Mouse (Mus musculus): ENCODE measurements at regions not wholly inside any gene's neighbourhood (a gene's known extent, or its start where the extent isn't known, plus 50 kb on each side); places are given as distances from the start of the nearest gene placed in this dataset.

DNA sequence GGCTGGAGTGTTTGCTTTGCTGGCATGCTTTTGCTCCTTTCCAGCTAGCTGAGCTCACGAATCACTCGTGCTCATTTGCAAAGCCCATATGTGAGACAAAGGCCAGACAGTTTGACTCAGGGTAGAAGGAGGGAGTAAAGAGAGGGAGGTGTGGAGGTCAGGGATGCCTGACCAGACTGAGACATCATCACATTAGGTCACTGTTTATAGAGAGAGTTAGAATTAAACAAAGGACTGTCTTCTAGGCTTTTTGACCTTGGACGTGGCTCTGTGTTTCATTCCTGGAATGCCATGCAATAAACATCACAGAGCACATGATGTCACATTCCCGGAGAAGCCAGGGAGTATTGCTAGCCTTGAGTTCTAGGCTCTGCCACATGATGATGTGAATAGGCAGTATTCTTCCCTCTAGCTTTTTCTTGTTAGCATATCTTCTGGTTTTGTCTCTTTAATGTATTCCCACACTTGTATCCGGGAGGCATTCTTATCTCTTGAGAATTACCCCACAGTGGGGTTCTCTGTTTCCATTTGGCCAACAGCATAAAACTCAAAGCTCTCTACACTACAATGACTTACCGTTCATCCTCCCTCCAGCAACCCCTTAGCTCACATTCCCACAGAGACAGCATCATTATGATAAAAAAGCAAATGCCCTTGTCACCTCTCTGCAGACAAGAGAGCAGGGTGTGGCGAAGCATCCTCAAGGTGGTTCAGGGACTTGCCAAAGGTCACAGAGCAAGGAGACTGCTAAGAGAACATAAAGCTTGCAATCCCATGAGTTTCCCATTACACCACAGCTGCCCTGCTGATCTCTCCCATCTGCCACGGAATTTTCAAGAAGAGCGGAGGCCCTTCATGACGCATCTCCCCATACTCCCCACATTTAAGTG, 301.3 kb downstream of the Cd83 start:
- H3K27ac ChIP-seq, result no peak overlapping the region
- no peak overlapping the region for H3K4me3 ChIP-seq (ENCODE audit: inconsistent target)
- H3K36me3 ChIP-seq (ENCODE audit: inconsistent target), result no peaks in the 10 kb centered on the region
- 93% methylated on average over 10 of the region's 10 CpGs for WGBS (ENCODE audit: missing documents)
- no peaks in the 10 kb centered on the region for H3K79me2 ChIP-seq (ENCODE audit: inconsistent target)

DNA sequence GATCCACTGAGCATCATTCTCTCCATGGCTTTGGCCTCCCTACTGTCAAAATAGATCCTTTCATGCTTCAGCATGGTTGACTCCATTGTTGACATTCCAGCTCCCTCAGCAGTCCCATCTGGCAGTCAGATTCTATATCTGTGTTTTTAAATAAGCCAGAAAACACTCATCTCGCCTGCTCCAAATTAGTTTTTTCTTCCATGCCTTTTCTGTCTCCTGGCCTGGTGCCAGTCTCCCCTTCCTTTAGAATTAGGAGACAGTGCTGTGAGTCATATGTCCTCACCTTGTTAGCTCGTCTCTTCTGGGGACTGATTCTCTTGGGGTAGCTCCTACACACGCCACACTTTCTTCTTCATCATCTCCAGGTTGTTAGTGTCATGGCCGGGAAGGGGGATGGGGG, 302.2 kb downstream of the Cd83 start:
- Histone ChIP-seq H3K4me3 (ENCODE audit: inconsistent target) (no peak overlapping the region), H3K36me3 (ENCODE audit: inconsistent target) (no peaks in the 10 kb centered on the region), H3K27ac (no peak overlapping the region), H3K79me2 (ENCODE audit: inconsistent target) (no peaks in the 10 kb centered on the region)
- 68% methylated on average over 4 of the region's 4 CpGs for WGBS (ENCODE audit: missing documents)

DNA sequence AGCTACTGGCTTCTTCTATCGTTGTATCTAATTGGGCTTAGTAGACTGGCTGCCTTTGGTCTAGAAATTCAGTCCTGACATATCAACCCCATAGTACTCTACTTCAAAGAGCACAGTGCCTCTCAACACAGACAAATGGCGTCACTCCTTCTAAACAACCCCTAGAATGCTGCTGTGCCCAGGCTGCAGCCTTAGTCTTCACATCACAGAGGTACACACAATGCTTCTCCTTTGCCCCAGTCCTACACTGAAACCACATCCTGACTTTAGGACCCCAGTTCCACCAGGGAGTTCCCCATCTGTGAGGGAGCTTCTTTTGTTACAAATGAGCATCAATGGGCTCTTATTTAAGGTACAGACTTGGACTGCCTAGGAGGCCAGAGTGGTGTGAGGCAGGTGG, 312.6 kb downstream of the Cd83 start:
- Histone ChIP-seq H3K36me3 (ENCODE audit: inconsistent target) (no peaks in the 10 kb centered on the region), H3K27ac (no peak overlapping the region)
- 52% methylated on average over 2 of the region's 2 CpGs for WGBS (ENCODE audit: missing documents)

DNA sequence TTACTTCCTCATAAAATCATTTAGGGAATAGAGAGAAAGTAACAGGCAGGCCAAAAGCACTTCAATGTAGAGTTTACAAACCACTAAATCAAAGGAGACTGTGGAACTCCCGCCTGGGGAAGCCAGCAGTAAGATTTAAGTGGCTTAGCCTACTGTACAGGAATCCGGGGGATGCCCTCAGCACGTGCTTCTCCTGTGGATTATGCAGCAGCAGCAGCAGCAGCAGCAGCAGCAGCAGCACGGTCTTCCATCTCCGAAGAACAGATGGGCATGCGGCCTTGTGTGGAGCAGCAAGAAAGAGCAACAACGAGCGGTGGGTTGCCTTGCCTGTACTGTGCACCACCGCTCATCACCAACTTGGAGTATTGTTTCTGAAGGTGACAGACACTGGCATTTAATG, 314.9 kb downstream of the Cd83 start:
- Histone ChIP-seq H3K27ac (no peak overlapping the region), H3K36me3 (ENCODE audit: inconsistent target) (no peaks in the 10 kb centered on the region), H3K4me3 (ENCODE audit: inconsistent target) (no peak overlapping the region), H3K79me2 (ENCODE audit: inconsistent target) (no peaks in the 10 kb centered on the region)
- WGBS (ENCODE audit: missing documents), result 84% methylated on average over 9 of the region's 9 CpGs

More for the DNA sequence above, 312.6 kb downstream of the Cd83 start:
- Histone ChIP-seq H3K4me3 (ENCODE audit: inconsistent target) (no peak overlapping the region), H3K79me2 (ENCODE audit: inconsistent target) (no peaks in the 10 kb centered on the region)

DNA sequence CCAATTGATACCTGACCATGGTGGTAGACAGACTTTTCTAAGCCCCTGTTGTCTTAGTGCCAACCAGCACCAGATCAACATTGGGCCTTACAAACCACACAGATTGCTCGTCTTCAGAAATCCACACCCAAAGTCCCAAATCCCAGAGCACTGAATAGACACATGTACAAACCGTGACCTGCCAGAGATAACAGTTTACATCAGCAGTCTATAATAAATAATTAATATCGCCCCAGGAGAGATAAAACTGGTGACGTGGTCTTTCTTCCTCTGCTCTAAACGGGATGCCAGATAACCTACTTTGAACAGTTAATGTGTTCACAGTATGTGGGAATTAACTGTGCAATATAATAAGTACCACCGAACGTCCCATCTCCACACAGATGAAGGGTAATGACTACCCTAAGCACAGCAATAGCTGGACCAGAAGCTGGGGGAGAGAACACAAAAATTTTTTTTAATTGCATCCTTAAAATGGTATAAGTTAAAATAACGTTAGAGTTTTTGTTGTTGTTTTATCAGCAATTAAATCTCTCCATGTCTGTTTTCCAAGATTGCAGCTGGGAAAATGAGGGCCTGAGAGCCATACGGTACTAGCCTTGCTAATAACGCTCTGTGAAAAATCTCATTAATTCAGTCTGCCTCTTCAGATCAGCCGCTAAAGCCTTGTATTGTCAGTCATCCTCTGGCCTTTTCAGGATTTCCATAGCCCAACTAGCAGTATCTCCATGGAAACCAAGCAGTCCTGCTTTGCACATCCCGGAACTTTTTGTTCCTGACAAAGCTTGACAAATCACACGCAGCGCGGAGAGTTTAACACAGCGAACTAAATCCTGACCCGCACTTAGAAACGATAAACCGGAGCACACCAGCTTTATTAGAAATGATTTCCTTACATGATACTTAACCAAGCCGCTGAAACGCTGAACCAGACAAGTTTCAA, 315.8 kb downstream of the Cd83 start:
- H3K4me3 ChIP-seq (ENCODE audit: inconsistent target), result no peak overlapping the region
- H3K79me2 ChIP-seq (ENCODE audit: inconsistent target), result no peaks in the 10 kb centered on the region
- no peak overlapping the region for H3K27ac ChIP-seq
- 70% methylated on average over 20 of the region's 21 CpGs for WGBS (ENCODE audit: missing documents)
- H3K36me3 ChIP-seq (ENCODE audit: inconsistent target), result no peaks in the 10 kb centered on the region

DNA sequence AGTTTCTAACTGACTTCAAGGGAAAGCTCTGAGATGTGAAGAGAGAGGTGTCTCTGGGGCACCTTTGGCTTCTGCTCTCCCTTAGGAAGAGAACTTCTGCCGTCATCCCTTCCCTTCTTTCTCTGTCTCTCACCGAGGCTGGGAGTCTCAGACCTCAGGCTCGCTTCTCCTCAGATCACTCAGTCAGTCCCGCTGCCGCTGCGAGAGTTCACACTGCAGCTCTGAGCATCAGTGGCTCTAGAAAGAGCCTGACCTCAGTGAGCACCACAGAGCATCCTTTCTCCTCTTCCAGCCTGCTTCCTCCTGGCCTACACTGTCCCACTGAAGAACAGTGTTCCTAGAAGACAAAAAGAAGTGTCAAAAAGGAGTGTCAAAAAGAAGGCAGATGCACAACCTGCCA, 316.6 kb downstream of the Cd83 start:
- Histone ChIP-seq H3K27ac (no peak overlapping the region), H3K4me3 (ENCODE audit: inconsistent target) (no peak overlapping the region), H3K36me3 (ENCODE audit: inconsistent target) (no peaks in the 10 kb centered on the region), H3K79me2 (ENCODE audit: inconsistent target) (no peaks in the 10 kb centered on the region)
- WGBS (ENCODE audit: missing documents), result 73% methylated on average over 6 of the region's 6 CpGs

DNA sequence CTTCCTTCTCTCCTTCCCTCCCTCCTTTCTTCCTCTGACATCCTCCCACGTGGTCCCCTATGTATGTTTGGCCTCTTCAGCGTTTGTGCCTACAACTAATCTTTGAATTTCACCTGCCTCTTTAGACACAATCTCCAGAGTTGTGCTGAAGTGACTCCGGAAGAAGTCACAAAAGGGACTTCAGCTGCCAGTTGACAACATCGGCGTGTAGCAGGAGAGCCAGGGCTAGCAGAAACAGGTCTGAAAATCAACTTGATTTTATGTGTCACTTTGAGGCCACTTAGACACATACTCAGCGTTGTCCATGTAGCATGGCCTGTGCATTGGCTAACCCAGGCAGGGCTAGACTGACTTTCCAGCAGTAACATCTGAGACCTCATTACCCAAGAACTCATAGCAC, 317.2 kb downstream of the Cd83 start:
- Histone ChIP-seq H3K36me3 (ENCODE audit: inconsistent target) (no peaks in the 10 kb centered on the region), H3K27ac (no peak overlapping the region), H3K4me3 (ENCODE audit: inconsistent target) (no peak overlapping the region), H3K79me2 (ENCODE audit: inconsistent target) (no peaks in the 10 kb centered on the region)
- 83% methylated on average over 6 of the region's 6 CpGs for WGBS (ENCODE audit: missing documents)

DNA sequence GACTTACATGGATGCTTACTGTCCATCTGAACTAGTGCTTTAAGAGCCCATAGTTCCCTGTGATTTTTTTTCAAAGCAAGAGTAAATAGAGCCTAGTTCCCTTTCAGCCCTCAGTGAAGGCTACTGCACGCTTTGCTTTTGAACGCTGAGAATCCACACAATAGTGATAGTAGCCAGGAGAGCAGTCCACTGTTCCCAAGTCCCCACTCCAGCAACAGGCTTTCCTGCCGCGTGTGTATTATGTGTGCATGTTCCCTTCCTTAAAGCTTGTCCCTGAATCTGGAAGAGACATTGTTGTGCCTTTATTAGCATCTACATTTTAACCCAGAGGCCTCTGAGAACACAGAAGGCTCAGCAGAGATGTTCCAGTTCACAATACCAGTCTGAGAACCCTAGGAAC, 317.7 kb downstream of the Cd83 start:
- H3K4me3 ChIP-seq (ENCODE audit: inconsistent target), result no peak overlapping the region
- no peak overlapping the region for H3K27ac ChIP-seq
- WGBS (ENCODE audit: missing documents), result 85% methylated on average over 4 of the region's 4 CpGs
- H3K36me3 ChIP-seq (ENCODE audit: inconsistent target), result no peaks in the 10 kb centered on the region
- no peaks in the 10 kb centered on the region for H3K79me2 ChIP-seq (ENCODE audit: inconsistent target)

DNA sequence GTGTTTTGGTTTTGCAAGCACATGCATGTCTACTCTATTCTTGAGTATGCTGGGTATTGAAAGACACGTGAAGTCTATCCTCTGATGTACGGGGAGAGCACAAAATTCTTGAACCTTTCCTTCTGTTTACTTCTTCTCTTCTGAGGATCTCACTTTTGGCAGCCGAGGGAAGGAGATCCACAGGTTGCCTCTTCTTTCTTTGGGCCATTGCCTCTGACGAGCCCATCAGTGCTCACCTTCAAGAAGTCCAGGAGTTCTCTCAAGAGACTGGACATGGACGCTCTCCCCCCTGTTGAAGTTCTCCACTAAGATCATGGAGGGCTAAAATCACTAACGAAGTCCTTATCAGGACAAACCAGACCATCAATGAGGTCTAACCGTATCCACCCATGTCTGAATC, 318.8 kb downstream of the Cd83 start:
- no peaks in the 10 kb centered on the region for H3K79me2 ChIP-seq (ENCODE audit: inconsistent target)
- H3K36me3 ChIP-seq (ENCODE audit: inconsistent target), result no peaks in the 10 kb centered on the region
- no peak overlapping the region for H3K4me3 ChIP-seq (ENCODE audit: inconsistent target)
- WGBS (ENCODE audit: missing documents), result 94% methylated on average over 7 of the region's 7 CpGs
- no peak overlapping the region for H3K27ac ChIP-seq

DNA sequence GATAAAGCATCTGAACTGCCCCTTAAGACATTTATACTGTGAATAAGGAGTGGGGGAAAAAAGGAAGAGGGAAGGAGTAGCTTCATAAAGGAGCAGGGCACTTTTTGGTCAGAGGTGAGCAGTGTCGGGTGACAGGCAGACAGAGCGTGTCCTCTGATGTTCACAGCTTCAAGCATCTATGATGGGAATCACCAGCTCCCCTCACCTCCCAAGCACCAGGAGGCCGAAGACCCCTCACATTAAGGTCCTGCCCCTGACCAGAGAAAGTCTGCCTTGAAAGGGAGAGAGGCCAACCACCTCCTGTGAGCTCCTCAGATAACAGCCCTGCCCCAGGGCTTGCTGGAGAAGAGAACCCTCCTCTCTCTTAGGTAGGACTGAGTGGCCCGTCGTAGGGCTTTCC, 320.6 kb downstream of the Cd83 start:
- 86% methylated on average over 5 of the region's 5 CpGs for WGBS (ENCODE audit: missing documents)
- no peaks in the 10 kb centered on the region for H3K79me2 ChIP-seq (ENCODE audit: inconsistent target)
- H3K4me3 ChIP-seq (ENCODE audit: inconsistent target), result no peak overlapping the region
- no peaks in the 10 kb centered on the region for H3K36me3 ChIP-seq (ENCODE audit: inconsistent target)
- H3K27ac ChIP-seq, result no peak overlapping the region

DNA sequence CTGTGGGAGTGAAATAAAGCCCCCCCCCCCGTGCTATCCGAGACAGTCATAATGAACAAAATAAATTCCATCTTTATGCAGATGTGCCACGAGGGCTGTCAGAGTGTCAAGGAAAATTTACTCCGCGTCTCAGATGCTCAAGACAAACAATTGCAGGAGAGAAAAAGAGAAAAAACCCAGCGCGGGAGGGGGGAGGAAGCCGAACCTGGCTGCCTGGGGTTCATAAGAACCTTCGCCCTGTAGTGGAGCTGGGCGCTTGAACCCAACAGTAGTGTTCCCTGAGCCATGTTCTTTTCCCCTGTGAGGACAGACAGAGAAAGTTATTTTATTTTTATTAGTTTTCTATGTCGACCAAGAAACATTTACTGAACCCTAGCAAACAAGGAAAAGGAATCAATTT, 324.1 kb downstream of the Cd83 start:
- no peak overlapping the region for H3K27ac ChIP-seq
- H3K36me3 ChIP-seq (ENCODE audit: inconsistent target), result no peaks in the 10 kb centered on the region
- WGBS (ENCODE audit: missing documents), result 87% methylated on average over 9 of the region's 11 CpGs
- H3K79me2 ChIP-seq (ENCODE audit: inconsistent target), result no peaks in the 10 kb centered on the region
- no peak overlapping the region for H3K4me3 ChIP-seq (ENCODE audit: inconsistent target)

DNA sequence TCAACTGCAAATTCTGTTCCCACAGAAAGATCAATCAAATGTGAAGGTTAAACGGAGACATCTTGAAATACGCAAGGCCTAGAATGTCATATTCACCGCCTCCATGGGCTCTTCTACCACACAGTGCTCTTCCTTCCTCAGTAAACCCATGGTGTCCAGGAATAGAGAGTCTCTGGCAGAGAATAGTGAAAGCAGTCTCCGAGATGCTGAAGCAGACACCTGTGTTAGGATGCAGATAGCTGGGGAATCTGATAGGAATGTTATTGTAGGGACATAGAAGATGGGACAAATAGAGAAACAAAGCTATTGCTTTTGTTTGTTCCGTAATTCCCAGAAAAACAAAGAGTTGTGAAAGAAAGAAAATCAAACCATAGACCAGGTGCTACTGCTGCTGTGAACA, 328.5 kb downstream of the Cd83 start:
- WGBS (ENCODE audit: missing documents), result 95% methylated on average over 5 of the region's 5 CpGs
- Histone ChIP-seq H3K4me3 (ENCODE audit: inconsistent target) (no peak overlapping the region), H3K79me2 (ENCODE audit: inconsistent target) (no peaks in the 10 kb centered on the region), H3K36me3 (ENCODE audit: inconsistent target) (no peaks in the 10 kb centered on the region), H3K27ac (no peak overlapping the region)

DNA sequence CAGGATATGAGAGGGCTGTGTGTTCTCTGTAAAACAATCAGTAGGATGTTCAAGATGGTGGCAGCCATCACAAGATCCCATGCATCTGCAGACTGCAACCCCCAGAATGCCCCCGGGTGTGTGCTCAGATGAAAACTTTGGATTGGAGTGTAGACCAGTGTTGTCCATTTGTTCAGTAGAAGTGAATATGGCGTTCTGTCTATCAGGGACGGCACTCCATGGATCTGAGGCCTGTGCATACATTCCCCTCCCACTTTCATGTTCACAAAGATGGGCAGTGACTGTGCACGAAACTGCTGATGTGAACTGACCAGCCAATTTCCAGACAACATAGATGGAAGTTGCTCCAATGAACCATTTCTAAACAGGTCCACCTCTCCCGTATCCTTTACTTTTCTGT, 330.3 kb downstream of the Cd83 start:
- no peaks in the 10 kb centered on the region for H3K36me3 ChIP-seq (ENCODE audit: inconsistent target)

DNA sequence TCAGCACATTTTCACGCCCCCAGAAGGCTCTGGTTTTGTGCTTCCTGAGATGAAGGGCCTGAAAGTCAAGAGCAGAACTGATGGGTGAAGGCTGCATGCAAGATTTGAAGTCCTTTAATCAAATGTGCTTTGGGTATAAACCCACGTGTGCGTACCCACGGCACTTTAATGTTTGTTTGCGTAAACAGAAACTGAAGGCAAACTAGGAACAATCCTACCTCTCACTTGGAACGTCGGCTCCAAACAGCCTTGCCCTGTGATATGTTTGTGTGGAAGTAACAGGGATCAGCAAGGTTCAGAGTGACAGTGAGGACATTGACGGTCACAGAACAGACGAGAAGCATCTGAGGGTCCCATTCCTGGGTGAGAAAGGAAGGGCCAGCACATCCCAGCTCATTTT, 333.3 kb downstream of the Cd83 start:
- Histone ChIP-seq H3K36me3 (ENCODE audit: inconsistent target) (no peaks in the 10 kb centered on the region), H3K79me2 (ENCODE audit: inconsistent target) (no peaks in the 10 kb centered on the region), H3K4me3 (ENCODE audit: inconsistent target) (no peak overlapping the region), H3K27ac (no peak overlapping the region)
- 60% methylated on average over 9 of the region's 9 CpGs for WGBS (ENCODE audit: missing documents)

More for the DNA sequence above, 330.3 kb downstream of the Cd83 start:
- Histone ChIP-seq H3K27ac (no peak overlapping the region), H3K79me2 (ENCODE audit: inconsistent target) (no peaks in the 10 kb centered on the region), H3K4me3 (ENCODE audit: inconsistent target) (no peak overlapping the region)
- WGBS (ENCODE audit: missing documents), result 93% methylated on average over 5 of the region's 5 CpGs

DNA sequence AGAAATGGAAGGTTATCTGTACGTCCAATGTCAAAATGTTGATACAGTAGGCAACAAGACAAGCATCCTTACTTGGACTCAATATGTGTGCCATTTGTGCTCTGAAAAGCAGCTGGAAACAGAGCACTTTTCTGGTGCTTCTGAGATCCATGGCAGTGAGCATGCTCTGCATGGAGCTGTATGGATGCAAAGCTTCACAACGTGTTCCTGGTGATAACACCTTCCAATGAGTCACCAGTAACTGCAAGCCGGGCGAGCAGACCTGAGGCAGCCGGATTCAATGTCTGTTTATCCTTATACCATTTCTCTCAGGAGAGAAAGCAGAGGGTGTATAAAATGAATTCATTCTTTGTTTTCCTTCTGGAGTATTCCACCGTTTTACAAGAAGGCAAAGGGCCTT, 334.3 kb downstream of the Cd83 start:
- Histone ChIP-seq H3K4me3 (ENCODE audit: inconsistent target) (no peak overlapping the region), H3K79me2 (ENCODE audit: inconsistent target) (no peaks in the 10 kb centered on the region), H3K27ac (no peak overlapping the region), H3K36me3 (ENCODE audit: inconsistent target) (no peaks in the 10 kb centered on the region)
- WGBS (ENCODE audit: missing documents), result 92% methylated on average over 6 of the region's 6 CpGs

Data from macrophage (primary cell).